Mouse (Mus musculus) lung, postnatal 0 days (tissue): ENCODE data around the gene Plekha5.

Source experiments
- CTCF ChIP-seq: IDR thresholded peaks from 2 replicates; pipeline ENCODE4 v1.5.1; 2016; ENCODE audit warnings: antibody characterized with exemption, mild to moderate bottlenecking
- EP300 ChIP-seq: IDR thresholded peaks from 2 replicates; pipeline ENCODE4 v1.6.1; 2016; ENCODE audit warnings: antibody characterized with exemption, mild to moderate bottlenecking, control low read depth

- no peak for TF ChIP-seq EP300
- peak; percentile 83 for TF ChIP-seq CTCF
These were observed 48.5 kb downstream of the Plekha5 start for GRCm38 (mm10) chr6:140472345-140472744.
